Mouse (Mus musculus) megakaryocyte, embryonic 14.5 days (primary cell): ENCODE measurements at regions not wholly inside any gene's neighbourhood (a gene's known extent, or its start where the extent isn't known, plus 50 kb on each side); places are given as distances from the start of the nearest gene placed in this dataset.

Source experiments
- FLI1 ChIP-seq: IDR thresholded peaks from 2 replicates; pipeline ENCODE4 v1.6.1; 2012; ENCODE audit warnings: low read length, inconsistent platforms, mixed read lengths
- GATA1 ChIP-seq: IDR thresholded peaks from 3 replicates; pipeline ENCODE4 v1.6.1; 2012; ENCODE audit warnings: mixed read lengths, low read length, inconsistent platforms, borderline replicate concordance

- no peak for TF ChIP-seq GATA1
- TF ChIP-seq FLI1: no peak
Measured at GRCm38 (mm10) chr4:33555231-33555933, 245.3 kb downstream of the Rngtt start.
